Mouse (Mus musculus) heart, adult 9 months (tissue): ENCODE data around the gene Pnpla3.
"Not testable (repeated sequence)": the region's sequence is repeated elsewhere in the genome, so short reads cannot be mapped to it uniquely, and the experiment has no call there.

ENCODE experiments used
- DNase-seq, 2 experiments: peaks; one replicate each; pipeline ENCODE4 v3.0.0; 2022; ENCODE audit warnings: low spot score in 2 of 2

Gene Pnpla3

DNA sequence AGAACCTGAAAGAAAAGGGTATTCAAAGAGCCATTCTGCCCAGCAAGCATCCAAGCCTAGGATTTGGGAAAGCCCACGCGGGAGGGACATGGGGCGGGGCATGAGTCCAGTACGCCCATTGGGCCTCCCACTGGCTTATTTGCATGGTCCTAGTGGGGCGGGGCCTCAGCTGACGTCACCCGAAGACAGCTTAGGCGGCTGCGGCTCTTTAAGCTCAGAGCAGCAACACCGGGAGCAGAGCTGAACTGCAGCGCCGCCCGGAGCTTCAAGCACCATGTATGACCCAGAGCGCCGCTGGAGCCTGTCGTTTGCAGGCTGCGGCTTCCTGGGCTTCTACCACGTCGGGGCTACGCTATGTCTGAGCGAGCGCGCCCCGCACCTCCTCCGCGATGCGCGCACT, at the start of gene Pnpla3:
TSS of gene Pnpla3 (plus strand) at position 238 of the 400 bp plus-strand sequence.
- peak; percentile 92 to 96 for DNase-seq

DNA sequence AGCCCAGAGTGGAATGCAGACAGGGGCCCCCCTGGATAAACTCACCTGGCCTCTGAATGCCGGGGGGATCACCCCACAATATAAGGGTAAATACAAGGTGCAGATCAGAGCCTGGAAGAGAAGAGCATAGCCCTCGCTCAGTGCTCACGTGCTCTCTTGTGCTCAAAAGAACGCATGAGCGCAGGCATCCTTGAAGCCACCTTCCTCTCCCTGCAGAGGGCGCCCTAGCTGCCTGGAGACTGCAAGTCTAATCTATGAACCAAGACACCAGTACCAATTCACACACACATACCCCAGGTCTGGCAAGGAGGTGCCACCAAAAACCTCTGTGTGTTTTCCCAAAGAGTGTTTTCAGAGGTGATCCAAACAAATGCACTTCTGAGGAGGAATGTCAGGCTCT, 47.0 kb upstream of the Pnpla3 start:
- DNase-seq, result no peak

DNA sequence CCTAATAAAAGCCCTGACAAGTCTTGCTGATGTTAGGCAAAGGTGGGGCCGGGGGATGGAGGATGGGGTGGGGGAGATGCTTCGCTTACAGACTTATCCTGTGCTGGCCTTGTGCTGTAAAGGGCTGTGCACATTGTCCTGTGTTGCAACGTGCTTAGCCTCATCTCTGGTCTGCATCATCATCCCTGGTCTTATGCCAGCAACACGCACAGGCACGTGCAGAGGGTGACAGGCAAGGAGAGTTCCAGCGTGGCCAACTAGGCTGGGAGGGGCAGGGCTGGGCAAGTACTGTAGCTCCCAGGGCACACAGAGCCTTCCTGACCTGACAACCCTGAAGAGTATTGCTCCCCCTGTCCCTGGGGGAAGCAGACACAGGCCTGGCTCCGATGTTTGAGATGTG, 46.6 kb upstream of the Pnpla3 start:
- no peak for DNase-seq

DNA sequence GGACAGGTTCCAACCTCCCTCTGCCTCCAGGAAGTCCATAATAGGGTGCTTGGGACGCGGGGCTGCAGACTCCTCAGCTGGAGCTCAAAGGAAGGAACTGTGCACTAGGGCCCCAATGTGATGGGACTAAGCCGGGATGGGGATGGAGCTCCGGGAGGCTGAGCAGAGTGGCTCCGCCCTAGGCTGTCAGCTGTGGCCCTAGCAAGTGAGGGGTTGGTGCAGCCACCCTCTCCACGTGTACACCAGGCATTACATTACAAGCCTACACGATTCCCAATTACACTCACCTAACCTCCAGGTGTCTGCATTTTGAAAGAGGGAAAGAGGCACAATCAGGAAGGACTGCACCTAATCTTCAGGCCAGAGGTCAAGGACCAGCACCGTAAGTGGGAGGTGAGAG, 44.6 kb upstream of the Pnpla3 start, which contains the start of gene Pnpla5:
TSS of gene Pnpla5 (minus strand) at position 101 of the 400 bp plus-strand sequence.
- DNase-seq, result no peak

DNA sequence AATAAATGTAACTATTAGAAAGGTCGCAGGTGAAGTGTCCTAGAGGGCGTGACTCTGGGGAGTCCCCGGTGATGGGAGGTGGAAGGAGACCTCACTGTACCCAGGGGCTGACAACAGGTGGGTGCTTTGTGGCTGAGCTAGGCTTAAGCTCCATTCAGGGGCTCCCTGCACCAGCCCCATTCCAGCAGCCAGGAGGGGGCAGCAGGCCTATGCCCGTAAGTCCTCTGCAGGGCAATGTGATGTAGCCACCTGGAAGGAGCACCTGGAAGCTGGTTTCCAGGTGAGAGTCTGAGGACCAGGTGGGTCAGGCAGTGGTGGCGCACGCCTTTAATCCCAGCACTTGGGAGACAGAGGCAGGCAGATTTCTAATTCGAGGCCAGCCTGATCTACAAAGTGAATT, 43.6 kb upstream of the Pnpla3 start:
- no peak for DNase-seq

DNA sequence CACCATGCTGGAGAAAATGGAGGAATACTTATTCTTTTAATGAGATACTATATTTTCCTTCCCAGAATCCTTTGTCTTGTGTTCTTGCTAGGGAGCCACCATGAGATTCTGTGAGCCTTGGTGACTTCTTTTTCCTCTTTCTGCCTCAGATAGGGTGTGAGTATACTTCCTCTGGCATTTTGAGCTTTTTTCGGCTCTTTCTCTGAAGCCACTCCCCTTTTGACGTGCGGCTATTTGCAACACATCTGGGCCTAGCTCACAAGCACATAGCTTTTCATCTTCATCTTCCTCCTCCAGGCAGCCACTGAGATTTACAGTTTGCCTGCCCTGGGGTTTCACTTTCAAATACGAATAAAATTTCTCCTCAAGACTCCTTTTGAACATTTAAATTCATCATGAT, 41.2 kb upstream of the Pnpla3 start:
- DNase-seq, result no peak

DNA sequence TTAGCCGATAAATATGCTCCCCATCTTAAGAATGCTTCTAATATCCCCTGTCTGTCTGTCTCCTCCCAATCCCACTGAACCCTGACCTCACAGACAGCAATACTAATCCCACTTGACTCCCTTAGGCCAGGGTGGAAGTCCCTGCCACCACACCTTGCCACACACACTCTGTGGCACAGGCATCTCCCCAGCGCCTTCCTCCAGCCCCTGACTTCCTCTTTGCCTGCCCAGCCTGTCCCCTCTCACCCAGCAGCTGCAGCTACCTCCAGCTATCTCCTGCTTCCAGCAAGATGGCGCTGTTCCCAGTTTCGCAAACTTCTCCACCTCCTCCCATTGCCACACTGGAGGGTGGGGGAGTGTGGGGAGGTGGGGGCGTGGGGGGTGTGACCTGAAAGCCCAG, 40.8 kb upstream of the Pnpla3 start:
- DNase-seq, result no peak

DNA sequence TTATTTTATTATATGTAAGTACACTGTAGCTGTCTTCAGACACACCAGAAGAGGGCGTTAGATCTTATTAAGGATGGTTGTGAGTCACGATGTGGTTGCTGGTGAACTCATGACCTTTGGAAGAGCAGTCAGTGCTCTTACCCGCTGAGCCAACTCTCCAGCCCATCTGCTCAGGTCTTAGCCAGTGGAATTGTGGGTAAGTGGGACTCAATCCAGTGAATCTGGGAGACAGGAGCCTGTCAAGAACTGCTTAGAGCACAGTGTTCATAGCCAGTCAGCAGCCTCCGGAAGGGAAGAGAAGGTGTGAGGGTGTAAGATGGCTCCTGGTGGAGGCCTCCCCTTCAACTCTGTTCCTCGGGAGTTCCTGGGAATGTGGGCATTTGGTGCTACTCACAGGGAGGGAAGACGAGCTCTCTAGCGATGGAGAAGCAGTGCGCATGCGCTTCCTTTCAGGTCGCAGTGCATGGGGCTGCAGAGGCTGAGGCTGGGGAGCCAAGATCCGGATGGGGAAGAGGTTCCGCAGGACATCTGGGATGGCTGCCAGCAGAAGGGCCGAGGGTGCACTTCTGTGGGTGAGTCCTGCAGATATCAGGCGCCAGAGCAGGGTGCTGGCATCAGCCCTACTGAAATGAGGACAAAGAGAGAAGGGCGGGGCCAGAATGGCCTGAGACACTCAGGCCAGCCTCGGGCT, 36.4 kb upstream of the Pnpla3 start:
- DNase-seq, result peak; percentile 79 to 83

DNA sequence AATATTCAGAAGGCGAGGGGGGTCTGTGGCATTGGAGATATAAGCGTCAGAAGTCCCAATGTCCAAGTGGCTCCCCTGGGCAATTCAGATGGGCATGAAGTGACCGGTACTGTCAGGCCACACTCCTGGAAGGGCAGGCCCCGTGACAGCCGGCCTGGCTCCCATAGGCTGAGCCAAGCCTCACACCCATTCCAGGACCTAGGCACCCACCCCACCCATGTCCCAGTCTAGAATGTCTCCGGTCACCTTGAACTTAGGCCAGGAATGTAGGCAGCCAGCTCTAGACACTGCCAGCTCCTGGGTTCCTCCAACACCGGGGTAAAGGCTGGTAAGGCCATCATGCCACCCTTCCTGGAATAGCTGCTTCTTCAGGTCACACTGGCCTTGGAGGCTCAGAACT, 35.7 kb upstream of the Pnpla3 start:
- peak; percentile 79 to 81 for DNase-seq

DNA sequence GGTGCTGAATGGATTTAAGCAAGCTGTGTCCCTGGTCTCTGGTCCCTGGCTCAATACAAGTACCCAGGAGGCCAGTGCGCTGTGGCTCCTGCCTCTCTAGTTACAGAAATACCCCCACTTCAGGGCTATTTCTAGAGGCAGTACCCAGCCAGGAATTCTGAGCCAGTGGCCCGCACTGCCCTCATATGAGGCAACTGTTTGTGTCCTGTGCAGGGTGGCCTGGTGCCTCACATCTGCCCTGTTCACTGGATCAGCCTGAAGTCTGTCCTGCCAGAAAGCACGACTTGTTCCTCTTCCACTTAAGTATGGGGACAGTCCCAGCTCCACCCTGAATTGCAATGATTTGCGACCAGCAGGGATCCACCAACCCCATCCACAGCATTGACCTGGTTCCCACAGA, 34.2 kb upstream of the Pnpla3 start:
- DNase-seq, result peak; percentile 76 to 82

DNA sequence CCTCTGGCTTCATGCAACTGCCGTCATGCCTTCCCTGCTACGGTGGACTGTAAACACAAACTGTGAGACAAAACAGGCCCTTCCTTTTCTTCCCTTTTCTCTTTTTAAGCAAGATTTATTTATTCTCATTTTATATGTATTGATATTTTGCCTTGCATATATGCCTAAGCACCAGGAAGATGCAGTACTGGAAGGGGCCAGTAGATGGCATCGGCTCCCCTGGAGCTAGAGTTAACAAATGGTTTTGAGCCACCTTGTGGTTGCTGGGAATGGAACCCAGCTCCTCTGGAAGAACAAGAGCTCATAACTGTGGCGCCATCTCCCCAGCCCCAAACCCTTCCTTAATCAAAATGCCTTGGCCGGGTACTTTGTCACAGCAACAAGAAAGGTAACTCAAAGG, 32.2 kb upstream of the Pnpla3 start:
- DNase-seq, result no peak

DNA sequence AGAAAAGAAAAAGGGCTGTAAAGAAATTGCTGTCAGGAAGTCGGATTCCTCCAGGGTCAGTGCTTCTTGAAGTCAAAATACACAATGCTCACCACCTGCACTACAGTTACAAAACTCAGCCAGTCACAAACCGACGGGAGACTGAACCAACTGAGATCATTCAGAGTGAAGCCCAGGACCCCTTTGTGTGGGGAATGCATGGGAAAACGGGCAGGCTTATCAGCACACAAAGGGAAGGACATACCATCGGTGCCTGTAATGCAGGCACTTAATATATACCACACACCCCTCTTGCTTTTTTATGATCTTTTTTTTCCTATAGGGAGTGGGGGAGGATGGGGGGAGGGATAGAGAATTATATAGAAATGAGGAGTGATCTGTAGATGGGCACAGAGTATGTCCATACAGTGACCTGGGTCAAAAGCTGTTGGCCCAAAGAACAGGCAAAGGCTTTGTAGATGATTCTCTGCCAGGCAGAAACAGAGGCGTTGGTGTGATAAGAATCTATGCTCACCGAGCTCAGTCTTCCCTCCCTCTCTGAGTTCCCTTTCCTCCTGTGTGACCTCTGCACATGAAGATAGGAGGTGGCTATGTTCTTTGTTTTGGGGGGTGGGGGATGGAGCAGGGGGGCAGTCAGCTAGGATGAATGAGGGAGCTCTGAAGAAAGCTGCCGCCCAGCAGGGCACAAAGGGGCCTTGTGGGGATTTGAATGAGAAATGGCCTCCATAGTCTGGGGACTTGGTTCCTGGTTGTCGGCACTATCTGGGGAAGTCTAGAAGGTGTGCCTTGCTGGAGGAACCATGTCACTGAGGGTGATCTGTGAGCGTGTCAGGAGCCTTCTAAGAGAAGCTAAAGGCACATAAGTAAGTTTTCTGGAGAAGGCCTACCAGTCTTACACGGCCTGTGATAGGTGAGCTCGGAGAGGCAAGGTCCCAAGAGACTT, 30.9 kb upstream of the Pnpla3 start:
- DNase-seq, result no peak

DNA sequence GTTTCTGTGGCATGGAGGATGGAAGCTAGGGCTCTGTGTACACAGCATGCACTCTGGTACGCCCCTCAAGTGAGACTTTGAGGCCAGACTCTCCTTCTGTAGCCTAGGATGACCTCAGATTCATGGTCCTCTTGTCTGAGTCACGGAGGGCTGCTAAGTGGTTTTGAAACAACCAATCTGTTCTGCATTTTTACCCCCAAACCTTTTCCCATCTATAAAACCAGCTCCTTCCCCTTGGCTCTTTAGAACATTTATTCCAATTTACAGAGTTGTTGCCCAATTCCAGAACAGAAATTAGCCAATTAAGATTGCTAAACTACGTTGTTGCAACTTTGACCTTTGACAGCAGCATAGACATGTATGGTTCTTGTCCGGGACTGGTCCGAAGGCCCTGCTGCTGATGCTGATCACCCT, 28.0 kb upstream of the Pnpla3 start:
- no peak for DNase-seq

DNA sequence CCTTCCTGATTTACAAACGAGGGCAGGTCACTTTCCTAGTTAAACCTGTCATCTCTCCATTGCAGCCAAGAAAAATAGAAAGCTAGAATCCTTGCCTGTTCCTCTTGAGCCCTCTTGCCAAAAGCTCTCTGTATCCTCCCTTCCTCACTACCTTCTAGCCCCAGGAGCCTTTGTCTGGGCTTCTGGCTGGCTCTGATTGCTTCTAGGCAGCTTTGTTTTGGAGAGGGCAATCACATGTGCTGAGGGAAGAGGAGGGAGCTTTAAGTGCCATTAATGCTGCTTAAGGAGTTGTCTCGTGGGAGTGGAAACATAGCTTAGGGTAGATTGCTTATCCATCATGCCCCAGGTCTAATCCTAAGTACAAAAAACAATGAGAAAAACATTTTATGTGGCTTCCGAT, 27.5 kb upstream of the Pnpla3 start:
- no peak for DNase-seq

DNA sequence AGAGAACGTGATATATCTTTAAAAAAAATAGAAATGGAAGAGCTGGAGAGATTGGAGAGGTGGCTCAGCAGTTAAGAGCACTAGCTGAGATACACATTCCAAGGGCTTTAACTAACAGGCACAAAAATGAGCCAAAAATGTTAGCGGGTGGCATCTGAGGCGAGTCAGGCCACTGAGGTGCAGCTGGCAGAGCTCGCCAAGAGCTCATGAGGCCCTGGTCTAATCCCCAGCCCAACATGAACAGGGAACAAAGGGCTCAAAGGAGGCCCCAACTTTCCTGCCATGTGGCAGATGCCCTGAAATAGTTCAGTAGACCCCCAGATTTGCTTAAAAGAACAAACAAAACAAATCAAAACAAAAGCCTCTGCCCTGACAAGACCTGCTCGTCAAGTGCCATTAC, 26.7 kb upstream of the Pnpla3 start:
- DNase-seq, result no peak

DNA sequence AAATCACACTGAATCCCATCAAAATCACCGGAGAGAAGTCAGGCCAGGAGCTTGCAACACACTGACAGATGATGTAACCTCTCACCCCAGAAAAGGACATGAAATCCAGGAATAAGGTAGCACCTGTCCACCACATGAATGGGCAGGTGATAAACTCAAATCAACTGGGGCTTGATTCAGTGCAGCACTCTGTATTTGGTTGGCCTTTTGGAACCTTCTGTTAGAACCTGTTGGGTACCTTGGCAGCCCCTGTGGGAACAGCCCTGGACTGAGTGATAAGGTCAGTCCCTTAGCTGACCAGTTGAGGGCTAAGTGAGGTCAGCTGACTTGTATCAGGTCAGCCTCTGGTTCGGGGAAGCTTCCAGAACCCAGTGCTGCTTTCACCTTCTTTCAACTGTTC, 11.5 kb upstream of the Pnpla3 start:
- DNase-seq, result no peak

DNA sequence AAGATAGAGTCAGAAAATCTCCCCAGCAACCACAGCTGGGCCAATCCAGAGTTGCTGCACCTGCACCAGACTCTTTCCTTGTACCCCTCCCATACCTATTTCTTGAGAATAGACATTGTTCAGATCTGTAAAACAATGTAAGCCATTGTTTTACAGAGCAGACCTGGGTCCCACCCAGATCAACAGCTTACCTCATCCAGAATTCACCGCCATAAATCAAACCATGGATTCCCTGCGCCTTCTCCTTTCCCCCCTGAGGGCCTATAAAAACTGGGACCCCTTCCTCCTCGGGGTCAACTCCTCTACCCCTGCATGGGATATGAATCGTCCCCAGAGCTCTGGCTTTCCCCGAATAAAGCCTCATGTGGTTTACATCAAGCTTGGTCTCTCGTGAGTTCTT, 10.1 kb upstream of the Pnpla3 start:
- not testable (repeated sequence) for DNase-seq

DNA sequence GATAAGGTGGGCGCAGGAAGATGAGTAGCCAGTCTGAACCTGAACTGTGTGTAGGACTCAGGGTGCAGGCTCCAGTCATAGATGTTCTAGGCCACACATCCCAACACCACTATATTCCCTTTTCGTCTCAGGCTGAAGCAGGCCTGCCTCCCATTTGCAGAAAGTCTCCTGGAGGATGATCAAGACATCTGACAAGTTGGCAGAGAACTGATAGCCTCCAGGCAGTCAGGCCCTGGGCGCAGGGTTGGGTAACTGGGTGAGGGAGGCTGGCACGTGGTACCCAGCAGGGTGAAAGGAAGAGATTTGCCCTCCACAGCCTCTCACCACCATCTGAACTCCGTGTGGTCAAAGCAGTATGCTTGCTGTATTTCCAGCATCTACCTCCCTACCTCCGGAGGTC, 5.8 kb upstream of the Pnpla3 start:
- DNase-seq, result no peak

DNA sequence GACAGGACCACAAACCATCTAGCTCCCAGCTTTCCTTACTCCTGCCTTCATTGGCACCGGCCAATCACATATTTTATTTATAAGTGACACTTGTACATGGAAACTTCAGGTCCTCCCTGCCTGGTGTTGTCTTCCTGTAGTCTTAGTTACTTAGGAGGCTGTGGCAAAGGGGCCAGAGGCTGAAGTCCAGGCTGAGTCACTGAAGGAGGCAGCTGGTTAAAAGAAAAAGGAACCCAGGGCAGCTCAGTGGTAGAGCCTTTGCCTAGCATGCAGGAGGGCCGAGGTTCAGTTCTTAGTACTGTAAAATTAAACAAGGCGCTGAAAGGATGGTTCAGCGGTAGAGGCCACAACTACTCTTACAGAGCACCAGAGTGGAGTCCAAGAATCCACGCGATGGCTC, 819 bp upstream of the Pnpla3 start:
- no peak for DNase-seq

DNA sequence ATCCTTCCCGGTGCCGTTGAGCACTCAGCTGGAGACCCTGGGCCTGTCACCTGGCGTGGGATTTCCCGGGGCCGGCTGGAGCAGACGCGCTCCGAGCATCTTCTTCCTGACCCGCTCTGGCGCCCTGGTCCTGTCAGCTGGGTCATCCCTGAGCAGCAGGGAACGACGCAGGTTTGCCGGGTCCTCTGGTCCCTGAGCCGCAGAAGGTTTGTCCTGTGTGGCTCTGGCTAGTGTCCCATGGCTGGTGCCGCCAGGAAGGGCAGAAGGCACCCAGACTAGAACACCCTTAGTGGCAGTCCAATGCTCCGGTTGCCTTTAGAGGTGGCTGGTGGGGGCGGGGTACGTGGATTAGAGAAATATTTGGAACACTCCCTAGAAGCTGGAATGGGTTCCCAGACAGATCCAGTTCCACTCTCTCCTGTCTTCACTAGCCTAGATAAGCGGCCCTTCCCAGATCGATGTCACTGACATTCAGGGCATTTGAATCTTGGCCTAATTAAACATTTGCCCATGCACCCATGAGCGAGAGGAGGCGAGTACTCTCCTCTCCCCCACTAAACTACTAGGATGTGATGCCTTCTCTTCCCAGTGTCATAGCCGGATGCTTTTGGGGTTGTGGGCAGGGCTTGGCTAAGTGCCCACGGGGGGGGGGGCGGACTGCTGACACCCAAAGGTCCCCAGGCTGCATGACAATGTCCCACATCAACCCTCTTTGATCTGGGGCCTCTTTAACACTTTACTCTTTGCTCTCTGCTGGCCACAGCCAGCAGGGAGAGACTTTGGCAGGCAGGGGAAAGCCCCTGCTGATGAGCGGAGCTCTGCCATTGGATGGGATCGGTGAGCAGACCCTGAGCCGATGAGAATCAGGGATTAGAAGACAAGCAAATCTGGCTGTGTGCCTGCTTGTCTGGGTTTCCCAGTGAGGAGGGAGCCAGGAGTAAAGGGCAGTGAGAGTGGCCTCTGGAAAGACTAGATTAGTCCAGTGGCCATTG, 829 bp downstream of the Pnpla3 start:
- peak; percentile 11 to 13 for DNase-seq

DNA sequence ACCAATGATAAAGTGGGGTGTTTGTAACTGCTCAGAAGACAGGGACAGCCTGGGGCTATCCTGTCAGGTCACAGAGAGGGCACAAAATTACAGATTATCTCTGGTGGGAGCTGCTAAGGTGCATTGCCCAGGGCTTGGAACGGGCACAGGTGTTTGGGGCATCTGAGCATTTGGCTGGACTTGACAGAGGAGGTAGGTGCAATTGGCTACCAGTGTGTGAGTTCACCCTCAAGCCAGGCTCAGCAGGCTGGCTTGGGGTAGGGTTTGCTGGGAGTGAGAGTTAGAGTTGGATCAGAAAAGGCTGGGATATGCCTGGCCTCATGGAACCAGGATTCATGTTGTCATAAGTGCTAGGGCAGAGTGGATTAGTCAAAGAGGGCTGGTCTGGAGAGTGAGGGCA, 1.9 kb downstream of the Pnpla3 start:
- DNase-seq, result no peak

DNA sequence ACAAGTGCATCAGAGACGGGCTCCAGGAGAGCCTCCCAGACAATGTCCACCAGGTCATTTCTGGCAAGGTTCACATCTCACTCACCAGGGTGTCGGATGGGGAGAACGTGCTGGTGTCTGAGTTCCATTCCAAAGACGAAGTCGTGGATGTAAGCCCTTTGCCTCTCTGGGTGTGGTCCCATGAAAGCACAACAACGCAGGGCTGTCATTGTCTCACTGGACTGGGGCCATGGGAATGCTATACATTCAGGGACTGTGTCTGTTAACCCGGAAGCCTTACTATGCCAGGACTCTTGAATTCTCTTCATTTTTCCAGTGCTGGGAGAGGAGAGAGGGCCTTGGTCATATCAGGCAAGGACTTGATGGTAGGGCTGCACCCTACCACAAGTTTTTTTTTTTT, 3.5 kb downstream of the Pnpla3 start:
- no peak for DNase-seq
